Mouse (Mus musculus) megakaryocyte, embryonic 14.5 days (primary cell): Measurements from ENCODE around the gene Tdrd7. TPM values are rescaled to one million over a fixed set of nuclear protein-coding genes. Genes with fewer than 3 reads are reported as not detected.

Source experiments
- H3K27me3 ChIP-seq: replicated peaks from 2 replicates; pipeline ENCODE3; 2012; ENCODE audit warnings: inconsistent platforms
- H3K36me3 ChIP-seq: replicated peaks from 2 replicates; pipeline ENCODE3; 2012; ENCODE audit warnings: low read length, inconsistent platforms, mixed read lengths
- H3K4me1 ChIP-seq: 2 replicates; pipeline ENCODE4 v1.6.1; 2012; ENCODE audit warnings: inconsistent platforms
- H3K4me3 ChIP-seq: replicated peaks from 2 replicates; pipeline ENCODE3; 2012; ENCODE audit warnings: moderate library complexity, mild to moderate bottlenecking, inconsistent platforms
- H3K9me3 ChIP-seq: 2 replicates; pipeline ENCODE4 v1.6.1; 2012; ENCODE audit warnings: inconsistent platforms
- FLI1 ChIP-seq: IDR thresholded peaks from 2 replicates; pipeline ENCODE4 v1.6.1; 2012; ENCODE audit warnings: low read length, inconsistent platforms, mixed read lengths
- GATA1 ChIP-seq: IDR thresholded peaks from 3 replicates; pipeline ENCODE4 v1.6.1; 2012; ENCODE audit warnings: mixed read lengths, low read length, inconsistent platforms, borderline replicate concordance
- polyA plus RNA-seq: library from polyadenylated mRNA; stranded (reverse); fragments of >175 nt; gene quantifications from 2 replicates; pipeline ENCODE4 v1.2.3, GENCODE M21; 2012; ENCODE audit warnings: low replicate concordance; ENCODE audit not compliant: insufficient read depth

Tdrd7 gene
- polyA plus RNA-seq, 1 experiment = 1.6 TPM

GRCm38 (mm10) chr4:45972448-45972854, 7.3 kb downstream of the Tdrd7 start:
- Histone ChIP-seq H3K9me3 (peaks cover 2% of the 10 kb centered on the region; the same call in 1 of the 2 replicates), H3K4me1 (peaks cover 75% of the 10 kb centered on the region), H3K36me3 (peaks cover 6% of the 10 kb centered on the region), H3K4me3 (peak overlapping the region; percentile 97), H3K27me3 (no peaks in the 10 kb centered on the region)
- TF ChIP-seq FLI1 (no peak), GATA1 (no peak)

- TF ChIP-seq GATA1 = no peak
- no peak for TF ChIP-seq FLI1
- H3K4me1 ChIP-seq = peaks cover 71% of the 10 kb centered on the region
These were observed 7.8 kb downstream of the Tdrd7 start for GRCm38 (mm10) chr4:45972951-45973350.

GRCm38 (mm10) chr4:45976931-45977667, 12.0 kb downstream of the Tdrd7 start:
- peaks cover 5% of the 10 kb centered on the region; the same call in 1 of the 2 replicates for H3K9me3 ChIP-seq
- H3K4me1 ChIP-seq = peaks cover 50% of the 10 kb centered on the region
- TF ChIP-seq FLI1 (no peak), GATA1 (no peak)
- H3K4me3 ChIP-seq = no peak overlapping the region
- peaks cover 9% of the 10 kb centered on the region for H3K27me3 ChIP-seq
- H3K36me3 ChIP-seq = peaks cover 15% of the 10 kb centered on the region

More at GRCm38 (mm10) chr4:45972951-45973350, 7.8 kb downstream of the Tdrd7 start:
- peak overlapping the region; percentile 97 for H3K4me3 ChIP-seq
- no peaks in the 10 kb centered on the region for H3K27me3 ChIP-seq
- peaks cover 5% of the 10 kb centered on the region; the same call in 1 of the 2 replicates for H3K9me3 ChIP-seq
- peaks cover 10% of the 10 kb centered on the region for H3K36me3 ChIP-seq

- Histone ChIP-seq H3K4me3 (no peak overlapping the region), H3K27me3 (peaks cover 9% of the 10 kb centered on the region), H3K4me1 (peaks cover 40% of the 10 kb centered on the region), H3K36me3 (peaks cover 15% of the 10 kb centered on the region), H3K9me3 (peaks cover 5% of the 10 kb centered on the region; the same call in 1 of the 2 replicates)
- no peak for TF ChIP-seq GATA1
- TF ChIP-seq FLI1 = no peak
These were observed 14.8 kb downstream of the Tdrd7 start for GRCm38 (mm10) chr4:45979916-45980315.

- peaks cover 15% of the 10 kb centered on the region for H3K36me3 ChIP-seq
- no peak overlapping the region for H3K4me3 ChIP-seq
- H3K27me3 ChIP-seq = peaks cover 9% of the 10 kb centered on the region
- TF ChIP-seq GATA1 = no peak
- no peak for TF ChIP-seq FLI1
- peaks cover 39% of the 10 kb centered on the region for H3K4me1 ChIP-seq
- peaks cover 5% of the 10 kb centered on the region; the same call in 1 of the 2 replicates for H3K9me3 ChIP-seq
These were observed 15.9 kb downstream of the Tdrd7 start for GRCm38 (mm10) chr4:45981054-45981453.

GRCm38 (mm10) chr4:45990427-45991135, 25.4 kb downstream of the Tdrd7 start:
- peaks cover 74% of the 10 kb centered on the region for H3K36me3 ChIP-seq
- H3K4me3 ChIP-seq = no peak overlapping the region
- TF ChIP-seq GATA1 (no peak), FLI1 (no peak)
- H3K9me3 ChIP-seq = no peaks in the 10 kb centered on the region
- H3K4me1 ChIP-seq = peaks cover 15% of the 10 kb centered on the region
- H3K27me3 ChIP-seq = peaks cover 1% of the 10 kb centered on the region

GRCm38 (mm10) chr4:45998536-45998935, 33.4 kb downstream of the Tdrd7 start:
- peaks cover 64% of the 10 kb centered on the region for H3K36me3 ChIP-seq
- TF ChIP-seq FLI1 (no peak), GATA1 (no peak)
- H3K27me3 ChIP-seq = no peaks in the 10 kb centered on the region
- no peaks in the 10 kb centered on the region for H3K9me3 ChIP-seq
- no peak overlapping the region for H3K4me3 ChIP-seq
- peaks cover 3% of the 10 kb centered on the region; the same call in 1 of the 2 replicates for H3K4me1 ChIP-seq

- peaks cover 1% of the 10 kb centered on the region for H3K27me3 ChIP-seq
- TF ChIP-seq GATA1 = no peak
- no peak for TF ChIP-seq FLI1
- peak overlapping the region; percentile 43 for H3K4me3 ChIP-seq
- peaks cover 92% of the 10 kb centered on the region for H3K36me3 ChIP-seq
- H3K4me1 ChIP-seq = peaks cover 24% of the 10 kb centered on the region
- no peaks in the 10 kb centered on the region for H3K9me3 ChIP-seq
These were observed 43.1 kb downstream of the Tdrd7 start for GRCm38 (mm10) chr4:46008142-46008793.

GRCm38 (mm10) chr4:46011698-46012097, 46.6 kb downstream of the Tdrd7 start:
- no peak for TF ChIP-seq FLI1
- no peak for TF ChIP-seq GATA1
- Histone ChIP-seq H3K27me3 (no peaks in the 10 kb centered on the region), H3K36me3 (peaks cover 87% of the 10 kb centered on the region)

GRCm38 (mm10) chr4:46015605-46016004, 50.5 kb downstream of the Tdrd7 start:
- Histone ChIP-seq H3K9me3 (no peaks in the 10 kb centered on the region), H3K4me1 (peaks cover 7% of the 10 kb centered on the region; the same call in 1 of the 2 replicates), H3K4me3 (peak overlapping the region; percentile 18), H3K27me3 (no peaks in the 10 kb centered on the region), H3K36me3 (peaks cover 76% of the 10 kb centered on the region)
- TF ChIP-seq FLI1 = no peak
- TF ChIP-seq GATA1 = no peak

More at GRCm38 (mm10) chr4:46011698-46012097, 46.6 kb downstream of the Tdrd7 start:
- Histone ChIP-seq H3K9me3 (no peaks in the 10 kb centered on the region), H3K4me1 (peaks cover 24% of the 10 kb centered on the region), H3K4me3 (no peak overlapping the region)
